In genomic region chr8:80814087-80814791, GRCm38 (mm10) we compare ENCODE assay signal across 8 mouse cellular contexts.
DNase-seq lines count a peak whose midpoint lies in the region; ATAC-seq and TF ChIP-seq lines count a peak whose summit lies in the region.

No protein-coding gene starts in this region.

- H3K36me3 ChIP-seq in kidney, postnatal 0 days (ENCODE audit: insufficient read depth, low read length): no peaks in the 10 kb centered on the region
- no peaks in the 10 kb centered on the region for H3K36me3 ChIP-seq in forebrain, embryonic 13.5 days (ENCODE audit: poor library complexity, severe bottlenecking)
- no peaks in the 10 kb centered on the region for H3K36me3 ChIP-seq in hindbrain, embryonic 16.5 days (ENCODE audit: control insufficient read depth, insufficient read depth, low read length)

- H3K27ac ChIP-seq in kidney, postnatal 0 days: no peak overlapping the region
- H3K27ac ChIP-seq in forebrain, embryonic 13.5 days: no peak overlapping the region
- H3K27ac ChIP-seq in hindbrain, embryonic 16.5 days (ENCODE audit: low read depth, low read length): no peak overlapping the region

- H3K4me2 ChIP-seq in kidney, postnatal 0 days (ENCODE audit: low read length): no peak overlapping the region
- H3K4me2 ChIP-seq in forebrain, embryonic 13.5 days: 0 out of 2 replicates have a peak overlapping the region, but pooled peaks have one; percentile 4
- 0 out of 2 replicates have a peak overlapping the region, but pooled peaks have one; percentile 12 for H3K4me2 ChIP-seq in hindbrain, embryonic 16.5 days (ENCODE audit: low read length)

- no peak for TF ChIP-seq CTCF in kidney, postnatal 0 days (IDR thresholded peaks at IDR 0.05; ENCODE audit: low read depth)

- DNase-seq in kidney, postnatal 0 days (ENCODE audit: low spot score): no peak
- no peak for DNase-seq in kidney, postnatal 14 days
- peak; percentile 40 for DNase-seq in skeletal muscle tissue, adult 2 months (ENCODE audit: low read depth, low spot score)
- no peak for DNase-seq in spleen, adult 18-20 months

- no peak overlapping the region; the same call in 1 of the 2 replicates for H3K9ac ChIP-seq in kidney, postnatal 0 days (ENCODE audit: low read depth, low read length)
- H3K9ac ChIP-seq in forebrain, embryonic 13.5 days: no peak overlapping the region
- H3K9ac ChIP-seq in hindbrain, embryonic 16.5 days (ENCODE audit: low read depth, low read length): peak overlapping the region; percentile 13

- H3K4me1 ChIP-seq in kidney, postnatal 0 days (replicated peaks; ENCODE audit: insufficient read depth, low read length): peaks cover 25% of the 10 kb centered on the region
- peaks cover 27% of the 10 kb centered on the region for H3K4me1 ChIP-seq in forebrain, embryonic 13.5 days
- peaks cover 11% of the 10 kb centered on the region for H3K4me1 ChIP-seq in hindbrain, embryonic 16.5 days (ENCODE audit: control insufficient read depth, insufficient read depth, low read depth, low read length)

- no peaks in the 10 kb centered on the region for H3K9me3 ChIP-seq in kidney, postnatal 0 days (replicated peaks; ENCODE audit: low read length)
- H3K9me3 ChIP-seq in forebrain, embryonic 13.5 days (replicated peaks): no peaks in the 10 kb centered on the region
- no peaks in the 10 kb centered on the region for H3K9me3 ChIP-seq in hindbrain, embryonic 16.5 days (ENCODE audit: control insufficient read depth, low read length)

- 49% methylated on average over 13 of the region's 13 CpGs for WGBS in kidney, postnatal 0 days
- WGBS in forebrain, embryonic 13.5 days: 39% methylated on average over 13 of the region's 13 CpGs
- WGBS in hindbrain, embryonic 16.5 days: 41% methylated on average over 13 of the region's 13 CpGs

- ATAC-seq in kidney, postnatal 0 days (replicated peaks; ENCODE audit: low FRiP score, low read depth): 0 out of 2 replicates have a peak, but pooled peaks have one; percentile 40
- peak; percentile 70 for ATAC-seq in forebrain, embryonic 13.5 days
- peak; percentile 60 for ATAC-seq in hindbrain, embryonic 16.5 days
- ATAC-seq in granulocyte monocyte progenitor cell, adult 5-6 weeks (replicated peaks; ENCODE audit: poor library complexity, severe bottlenecking): no peak
- ATAC-seq in activated CD4-positive, CD25-positive, alpha-beta regulatory T cell, adult 4 months: no peak

- no peak overlapping the region for H3K4me3 ChIP-seq in kidney, postnatal 0 days (replicated peaks; ENCODE audit: low read depth, low read length)
- H3K4me3 ChIP-seq in forebrain, embryonic 13.5 days: no peak overlapping the region
- no peak overlapping the region for H3K4me3 ChIP-seq in hindbrain, embryonic 16.5 days (ENCODE audit: low read length)

- H3K27me3 ChIP-seq in kidney, postnatal 0 days (ENCODE audit: insufficient read depth, low read length): no peaks in the 10 kb centered on the region
- no peaks in the 10 kb centered on the region for H3K27me3 ChIP-seq in forebrain, embryonic 13.5 days
- H3K27me3 ChIP-seq in hindbrain, embryonic 16.5 days (replicated peaks; ENCODE audit: control insufficient read depth, insufficient read depth, low read length): no peaks in the 10 kb centered on the region

Comparison
In these comparisons a context has a peak if more than half of its experiments do, and no peak if none do; other contexts are left out.
1. ATAC-seq: peak in kidney, postnatal 0 days (single experiment), forebrain, embryonic 13.5 days (single experiment) and hindbrain, embryonic 16.5 days (single experiment); none in granulocyte monocyte progenitor cell, adult 5-6 weeks (single experiment) and activated CD4-positive, CD25-positive, alpha-beta regulatory T cell, adult 4 months (single experiment).